Mouse (Mus musculus): ENCODE data around the gene Spns3. TPM values are rescaled to one million over a fixed set of nuclear protein-coding genes. Genes with fewer than 3 reads are reported as not detected.

Gene Spns3
- polyA plus RNA-seq, 1 experiment from 2014 or later = not detected

DNA sequence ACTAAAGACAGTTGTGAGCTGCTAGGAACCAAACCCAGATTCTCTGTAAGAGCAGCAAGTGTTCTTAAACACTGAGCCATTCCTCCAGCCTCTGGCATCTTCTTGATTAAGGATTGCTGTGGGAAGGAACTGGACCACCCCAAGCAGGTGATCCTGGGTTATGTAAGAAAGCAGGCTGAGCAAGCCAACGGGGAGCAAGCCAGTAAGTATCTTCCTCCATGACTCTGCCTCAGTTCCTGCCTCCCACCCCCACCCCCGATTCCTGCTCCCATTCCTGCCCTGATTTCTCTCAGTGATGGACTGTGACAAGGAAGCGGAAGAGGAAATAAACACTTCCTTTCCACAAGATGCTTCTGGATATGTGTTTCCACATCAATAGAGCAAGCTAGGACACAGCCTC is 17.4 kb downstream of the Spns3 start:
- WGBS = 87% methylated on average over 3 of the region's 3 CpGs
- Histone ChIP-seq H3K9me3 (no peaks in the 10 kb centered on the region), H3K27me3 (no peaks in the 10 kb centered on the region), H3K4me1 (replicated peaks) (no peaks in the 10 kb centered on the region; the same call in 1 of the 2 replicates), H3K4me3 (replicated peaks) (no peak overlapping the region), H3K27ac (no peak overlapping the region), H3K9ac (replicated peaks) (no peak overlapping the region), H3K36me3 (no peaks in the 10 kb centered on the region), H3K4me2 (no peak overlapping the region)
- ATAC-seq (ENCODE audit: insufficient number of reproducible peaks, insufficient read depth, low FRiP score, low TSS enrichment, low read depth) = no peak

- ATAC-seq (ENCODE audit: insufficient number of reproducible peaks, insufficient read depth, low FRiP score, low TSS enrichment, low read depth) = no peak
- no peaks in the 10 kb centered on the region for H3K4me1 ChIP-seq (replicated peaks)
- 76% methylated on average over 1 of the region's 1 CpGs for WGBS
These were observed 18.7 kb downstream of the Spns3 start for GRCm38 (mm10) chr11:72531632-72532031.

GRCm38 (mm10) chr11:72531144-72531543 is 19.2 kb downstream of the Spns3 start:
- no peak for ATAC-seq (ENCODE audit: insufficient number of reproducible peaks, insufficient read depth, low FRiP score, low TSS enrichment, low read depth)
- 85% methylated on average over 5 of the region's 5 CpGs for WGBS
- no peak overlapping the region for H3K9ac ChIP-seq (replicated peaks)
- no peak overlapping the region for H3K4me2 ChIP-seq
- H3K27ac ChIP-seq = no peak overlapping the region
- H3K27me3 ChIP-seq = no peaks in the 10 kb centered on the region
- no peaks in the 10 kb centered on the region for H3K9me3 ChIP-seq
- H3K4me3 ChIP-seq (replicated peaks) = no peak overlapping the region
- no peaks in the 10 kb centered on the region for H3K4me1 ChIP-seq (replicated peaks)
- H3K36me3 ChIP-seq = no peaks in the 10 kb centered on the region

More at GRCm38 (mm10) chr11:72531632-72532031, 18.7 kb downstream of the Spns3 start:
- H3K36me3 ChIP-seq = no peaks in the 10 kb centered on the region
- no peaks in the 10 kb centered on the region for H3K27me3 ChIP-seq
- H3K27ac ChIP-seq = no peak overlapping the region
- H3K4me3 ChIP-seq (replicated peaks) = no peak overlapping the region
- no peak overlapping the region for H3K9ac ChIP-seq (replicated peaks)
- no peaks in the 10 kb centered on the region for H3K9me3 ChIP-seq
- H3K4me2 ChIP-seq = no peak overlapping the region

DNA sequence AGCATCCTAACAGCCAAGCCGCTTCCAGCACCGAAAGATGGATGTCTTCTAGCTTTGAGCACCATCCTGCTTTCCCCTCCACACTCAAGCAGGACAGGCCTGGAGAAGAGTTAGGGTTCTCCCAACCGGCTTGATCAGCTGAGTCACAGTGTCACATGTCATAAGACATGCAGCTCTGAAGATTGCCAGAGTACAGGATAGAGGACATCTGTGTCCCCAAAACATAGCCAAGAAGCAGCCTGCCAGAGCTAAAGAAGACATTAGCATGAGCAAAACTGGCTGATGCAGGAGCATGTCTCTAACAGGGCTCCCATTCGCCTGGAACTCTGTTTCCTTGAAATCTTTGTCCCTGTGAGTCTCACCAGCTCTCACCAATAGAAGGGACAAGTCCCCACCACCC is 24.1 kb downstream of the Spns3 start:
- WGBS = 86% methylated on average over 4 of the region's 4 CpGs
- Histone ChIP-seq H3K27me3 (peaks cover 3% of the 10 kb centered on the region; the same call in 1 of the 2 replicates), H3K4me3 (replicated peaks) (no peak overlapping the region), H3K9ac (replicated peaks) (no peak overlapping the region), H3K4me2 (no peak overlapping the region), H3K36me3 (no peaks in the 10 kb centered on the region), H3K27ac (no peak overlapping the region), H3K9me3 (no peaks in the 10 kb centered on the region), H3K4me1 (replicated peaks) (no peaks in the 10 kb centered on the region)
- no peak for ATAC-seq (ENCODE audit: insufficient number of reproducible peaks, insufficient read depth, low FRiP score, low TSS enrichment, low read depth)

DNA sequence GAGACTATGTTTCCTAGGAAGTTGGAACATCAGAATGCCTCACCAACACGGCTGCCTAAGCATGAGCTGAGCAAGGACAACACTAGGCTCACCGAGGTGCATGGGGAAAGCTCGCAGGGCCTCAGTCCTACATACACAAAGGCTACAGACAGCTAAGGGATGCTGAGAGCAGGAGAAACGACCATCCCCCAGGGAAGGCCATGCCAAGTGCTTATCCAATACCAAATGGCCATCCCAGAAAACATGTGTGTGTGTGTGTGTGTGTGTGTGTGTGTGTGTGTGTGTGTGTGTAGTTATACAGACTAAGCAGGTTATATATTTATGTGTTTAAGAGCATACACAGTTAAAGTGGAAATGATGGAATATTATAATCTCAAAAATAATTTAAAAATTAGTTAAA is 26.6 kb downstream of the Spns3 start:
- Histone ChIP-seq H3K9ac (replicated peaks) (no peak overlapping the region), H3K4me1 (replicated peaks) (no peaks in the 10 kb centered on the region), H3K27ac (no peak overlapping the region), H3K4me2 (no peak overlapping the region), H3K36me3 (no peaks in the 10 kb centered on the region), H3K9me3 (no peaks in the 10 kb centered on the region), H3K27me3 (peaks cover 3% of the 10 kb centered on the region; the same call in 1 of the 2 replicates), H3K4me3 (replicated peaks) (no peak overlapping the region)
- no peak for ATAC-seq (ENCODE audit: insufficient number of reproducible peaks, insufficient read depth, low FRiP score, low TSS enrichment, low read depth)
- WGBS = 65% methylated on average over 4 of the region's 4 CpGs

DNA sequence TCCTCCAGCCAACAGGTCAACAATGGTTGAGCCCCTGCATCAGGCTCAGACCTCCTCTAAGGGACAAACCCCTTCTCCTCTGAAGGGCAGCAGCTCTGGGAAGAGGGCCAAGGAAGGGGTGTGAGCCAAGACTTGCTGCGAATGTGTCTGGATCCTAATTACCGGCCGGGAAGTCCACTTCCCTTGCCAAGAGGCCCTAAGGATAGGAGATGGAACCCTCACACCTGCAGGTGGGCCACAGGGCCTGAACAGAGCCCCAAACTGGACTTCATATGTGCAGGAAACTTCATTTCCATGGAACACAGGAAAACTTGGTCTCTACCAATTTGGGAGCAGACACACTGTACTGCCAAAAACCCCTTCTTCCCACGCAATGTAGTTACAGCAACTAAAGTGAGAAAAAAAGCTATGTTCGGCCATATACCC is 27.7 kb downstream of the Spns3 start:
- H3K4me3 ChIP-seq (replicated peaks) = no peak overlapping the region
- H3K27ac ChIP-seq = no peak overlapping the region
- H3K9me3 ChIP-seq = no peaks in the 10 kb centered on the region
- ATAC-seq (ENCODE audit: insufficient number of reproducible peaks, insufficient read depth, low FRiP score, low TSS enrichment, low read depth) = no peak
- 86% methylated on average over 5 of the region's 5 CpGs for WGBS
- no peak overlapping the region for H3K9ac ChIP-seq (replicated peaks)
- H3K4me2 ChIP-seq = no peak overlapping the region
- H3K4me1 ChIP-seq (replicated peaks) = no peaks in the 10 kb centered on the region
- no peaks in the 10 kb centered on the region for H3K36me3 ChIP-seq
- peaks cover 3% of the 10 kb centered on the region; the same call in 1 of the 2 replicates for H3K27me3 ChIP-seq

- Histone ChIP-seq H3K9me3 (no peaks in the 10 kb centered on the region), H3K4me1 (replicated peaks) (no peaks in the 10 kb centered on the region), H3K4me3 (replicated peaks) (no peak overlapping the region), H3K27me3 (peaks cover 3% of the 10 kb centered on the region; the same call in 1 of the 2 replicates), H3K36me3 (no peaks in the 10 kb centered on the region), H3K9ac (replicated peaks) (no peak overlapping the region), H3K4me2 (no peak overlapping the region), H3K27ac (no peak overlapping the region)
- no peak for ATAC-seq (ENCODE audit: insufficient number of reproducible peaks, insufficient read depth, low FRiP score, low TSS enrichment, low read depth)
- 80% methylated on average over 5 of the region's 5 CpGs for WGBS
These were observed 28.4 kb downstream of the Spns3 start for GRCm38 (mm10) chr11:72521598-72522541.

DNA sequence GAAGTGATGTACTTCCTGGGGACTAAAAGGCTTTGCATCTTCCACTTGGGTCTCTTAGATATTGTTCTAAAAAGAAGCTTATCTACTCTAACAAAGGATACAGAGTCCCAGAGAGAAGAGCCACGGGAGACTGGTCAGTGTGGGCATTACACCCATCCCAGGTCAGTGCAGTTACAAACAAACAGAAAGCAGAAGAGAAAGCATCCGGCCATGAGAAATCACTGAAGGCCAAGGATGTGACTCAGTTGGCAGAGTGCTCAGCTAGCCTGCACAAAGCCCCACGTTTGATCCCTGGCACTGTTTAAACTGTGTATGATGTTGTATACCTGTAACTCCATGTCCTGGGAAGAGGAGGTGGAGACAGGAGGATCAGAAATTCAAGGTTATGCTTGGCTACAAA is 30.4 kb downstream of the Spns3 start:
- peaks cover 3% of the 10 kb centered on the region; the same call in 1 of the 2 replicates for H3K9me3 ChIP-seq
- H3K4me3 ChIP-seq (replicated peaks) = no peak overlapping the region
- no peaks in the 10 kb centered on the region for H3K27me3 ChIP-seq
- H3K4me1 ChIP-seq (replicated peaks) = no peaks in the 10 kb centered on the region
- no peak overlapping the region for H3K4me2 ChIP-seq
- ATAC-seq (ENCODE audit: insufficient number of reproducible peaks, insufficient read depth, low FRiP score, low TSS enrichment, low read depth) = no peak
- H3K36me3 ChIP-seq = no peaks in the 10 kb centered on the region
- no peak overlapping the region for H3K27ac ChIP-seq
- 67% methylated on average over 3 of the region's 3 CpGs for WGBS
- H3K9ac ChIP-seq (replicated peaks) = no peak overlapping the region

- no peak for ATAC-seq (ENCODE audit: insufficient number of reproducible peaks, insufficient read depth, low FRiP score, low TSS enrichment, low read depth)
- no peaks in the 10 kb centered on the region for H3K36me3 ChIP-seq
These were observed 31.1 kb downstream of the Spns3 start for GRCm38 (mm10) chr11:72519189-72519588.

DNA sequence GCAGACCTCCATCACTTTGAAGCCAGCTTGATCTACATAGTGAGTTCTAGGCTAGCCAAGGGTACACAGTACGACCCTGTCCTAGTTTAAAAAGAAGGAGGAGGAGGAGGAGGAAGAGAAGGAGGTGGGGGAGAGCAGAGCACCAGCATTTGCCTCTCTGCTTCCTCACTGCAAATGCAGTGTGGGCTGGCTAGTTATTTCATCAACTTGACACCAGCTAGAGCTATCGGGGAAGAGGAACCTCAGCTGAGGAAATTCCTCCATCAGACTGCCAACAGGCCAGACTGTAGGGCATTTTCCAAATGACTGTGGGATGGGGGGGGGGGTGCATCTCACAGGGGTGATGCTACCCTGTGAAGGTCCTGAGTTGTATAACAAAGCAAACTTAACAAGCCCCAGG is 31.9 kb downstream of the Spns3 start:
- no peak overlapping the region for H3K4me2 ChIP-seq
- H3K27me3 ChIP-seq = no peaks in the 10 kb centered on the region
- H3K36me3 ChIP-seq = no peaks in the 10 kb centered on the region
- WGBS = 55% methylated on average over 2 of the region's 2 CpGs
- H3K4me3 ChIP-seq (replicated peaks) = no peak overlapping the region
- H3K4me1 ChIP-seq (replicated peaks) = no peaks in the 10 kb centered on the region
- H3K27ac ChIP-seq = no peak overlapping the region
- H3K9ac ChIP-seq (replicated peaks) = no peak overlapping the region
- H3K9me3 ChIP-seq = peaks cover 3% of the 10 kb centered on the region; the same call in 1 of the 2 replicates
- no peak for ATAC-seq (ENCODE audit: insufficient number of reproducible peaks, insufficient read depth, low FRiP score, low TSS enrichment, low read depth)

More at GRCm38 (mm10) chr11:72519189-72519588, 31.1 kb downstream of the Spns3 start:
- Histone ChIP-seq H3K27ac (no peak overlapping the region), H3K9ac (replicated peaks) (no peak overlapping the region), H3K27me3 (no peaks in the 10 kb centered on the region), H3K4me2 (no peak overlapping the region), H3K4me3 (replicated peaks) (no peak overlapping the region), H3K9me3 (peaks cover 3% of the 10 kb centered on the region; the same call in 1 of the 2 replicates), H3K4me1 (replicated peaks) (no peaks in the 10 kb centered on the region)
- 75% methylated on average over 4 of the region's 4 CpGs for WGBS

GRCm38 (mm10) chr11:72514967-72515366 is 35.3 kb downstream of the Spns3 start:
- Histone ChIP-seq H3K4me1 (replicated peaks) (no peaks in the 10 kb centered on the region), H3K27ac (no peak overlapping the region), H3K4me2 (no peak overlapping the region), H3K27me3 (no peaks in the 10 kb centered on the region), H3K36me3 (no peaks in the 10 kb centered on the region), H3K4me3 (replicated peaks) (no peak overlapping the region), H3K9me3 (peaks cover 3% of the 10 kb centered on the region; the same call in 1 of the 2 replicates), H3K9ac (replicated peaks) (no peak overlapping the region)
- 75% methylated on average over 3 of the region's 3 CpGs for WGBS
- ATAC-seq (ENCODE audit: insufficient number of reproducible peaks, insufficient read depth, low FRiP score, low TSS enrichment, low read depth) = no peak
